In the genomic region with DNA sequence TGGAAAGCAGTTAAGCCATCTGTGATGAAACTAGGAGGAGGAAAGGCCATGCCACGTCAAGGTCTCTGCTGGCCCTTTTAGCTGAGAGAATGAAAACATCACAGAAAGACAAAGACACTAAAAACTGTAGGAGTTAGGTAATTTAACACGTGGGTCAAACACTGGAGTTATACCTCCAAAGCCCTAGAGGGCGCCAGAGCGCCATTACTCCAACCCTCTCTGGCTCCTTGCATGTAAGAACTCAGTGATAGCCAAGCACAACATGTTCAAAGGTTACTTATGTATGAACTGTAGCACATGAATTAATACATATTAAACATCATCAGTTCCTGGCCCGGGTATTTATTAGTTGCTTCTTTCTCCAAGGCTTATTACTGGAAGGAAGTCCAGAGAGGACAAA, we compare ENCODE assay signal across 1 mouse cellular context.
TF ChIP-seq lines count a peak whose summit lies in the region.

No protein-coding gene starts in this region.

TF ChIP-seq in CH12.LX, 34 proteins besides CTCF, POLR2A, EP300 and RAD21 (continued from another document):
- TF ChIP-seq NELFE (IDR thresholded peaks at IDR 0.05; ENCODE audit: low read depth, low read length), result no peak
